Mouse (Mus musculus): ENCODE results near the gene Med13l. TPM values are rescaled to one million over a fixed set of nuclear protein-coding genes. Genes with fewer than 3 reads are reported as not detected.
"Not testable (repeated sequence)": the region's sequence is repeated elsewhere in the genome, so short reads cannot be mapped to it uniquely, and the experiment has no call there.

The Med13l gene
- total RNA-seq, 4 experiments from 2014 or later = 24.6 to 32.4 (median 26.1) TPM

- no peak for DNase-seq (ENCODE audit: low spot score in 2 of 2)
Observed at GRCm38 (mm10) chr5:118627630-118628029, 67.2 kb downstream of the Med13l start.

- DNase-seq (ENCODE audit: low spot score in 2 of 2) = no peak
Observed at GRCm38 (mm10) chr5:118628211-118628610, 67.7 kb downstream of the Med13l start.

GRCm38 (mm10) chr5:118632346-118632745 is 71.9 kb downstream of the Med13l start:
- DNase-seq (ENCODE audit: low spot score in 2 of 2) = no peak

- no peak for DNase-seq (ENCODE audit: low spot score in 2 of 2)
Observed at GRCm38 (mm10) chr5:118633106-118633505, 72.6 kb downstream of the Med13l start.

GRCm38 (mm10) chr5:118635476-118636187 is 75.2 kb downstream of the Med13l start:
- DNase-seq (ENCODE audit: low spot score in 2 of 2) = no peak

- no peak for DNase-seq (ENCODE audit: low spot score in 2 of 2)
Observed at GRCm38 (mm10) chr5:118636399-118637369, 76.2 kb downstream of the Med13l start.

- DNase-seq (ENCODE audit: low spot score in 2 of 2) = no peak
Observed at GRCm38 (mm10) chr5:118637931-118638330, 77.5 kb downstream of the Med13l start.

- no peak for DNase-seq (ENCODE audit: low spot score in 2 of 2)
Observed at GRCm38 (mm10) chr5:118638534-118639109, 78.1 kb downstream of the Med13l start.

GRCm38 (mm10) chr5:118639117-118639707 is 78.7 kb downstream of the Med13l start:
- no peak for DNase-seq (ENCODE audit: low spot score in 2 of 2)

- no peak for DNase-seq (ENCODE audit: low spot score in 2 of 2)
Observed at GRCm38 (mm10) chr5:118644041-118644440, 83.6 kb downstream of the Med13l start.

GRCm38 (mm10) chr5:118644511-118644910 is 84.0 kb downstream of the Med13l start:
- DNase-seq (ENCODE audit: low spot score in 2 of 2) = no peak

GRCm38 (mm10) chr5:118645196-118645805 is 84.8 kb downstream of the Med13l start:
- peak; percentile 23 to 45 for DNase-seq (ENCODE audit: low spot score in 2 of 2)

- no peak for DNase-seq (ENCODE audit: low spot score in 2 of 2)
Observed at GRCm38 (mm10) chr5:118646897-118647296, 86.4 kb downstream of the Med13l start.

- DNase-seq (ENCODE audit: low spot score in 2 of 2) = no peak
Observed at GRCm38 (mm10) chr5:118647384-118647783, 86.9 kb downstream of the Med13l start.

GRCm38 (mm10) chr5:118649215-118650006 is 88.9 kb downstream of the Med13l start:
- DNase-seq (ENCODE audit: low spot score in 2 of 2) = no peak

- no peak for DNase-seq (ENCODE audit: low spot score in 2 of 2)
Observed at GRCm38 (mm10) chr5:118650007-118650548, 89.6 kb downstream of the Med13l start.

GRCm38 (mm10) chr5:118650746-118651145 is 90.3 kb downstream of the Med13l start:
- peak; percentile 23 to 33 for DNase-seq (ENCODE audit: low spot score in 2 of 2)

GRCm38 (mm10) chr5:118652611-118653010 is 92.1 kb downstream of the Med13l start:
- no peak for DNase-seq (ENCODE audit: low spot score in 2 of 2)

- not testable (repeated sequence) for DNase-seq (ENCODE audit: low spot score in 2 of 2)
Observed at GRCm38 (mm10) chr5:118653119-118653518, 92.6 kb downstream of the Med13l start.

GRCm38 (mm10) chr5:118654599-118654998 is 94.1 kb downstream of the Med13l start:
- no peak for DNase-seq (ENCODE audit: low spot score in 2 of 2)
